Mouse (Mus musculus) lung, embryonic 14.5 days (tissue): ENCODE data around the gene Sox10. TPM values are rescaled to one million over a fixed set of nuclear protein-coding genes. Genes with fewer than 3 reads are reported as not detected.
A peak's percentile ranks its signal among the peaks of the same experiment; 100 is the strongest.

ENCODE experiments used
- ATAC-seq: fragments of 200-750 bp; cut with Nextera tagmentation; 2 replicates; pipeline ENCODE4 v1.8.0; 2017; ENCODE audit warnings: mild to moderate bottlenecking, moderate TSS enrichment, moderate library complexity; ENCODE audit not compliant: insufficient read depth
- DNase-seq: peaks from one replicate; pipeline ENCODE4 v3.0.0-alpha.2; 2015
- H3K27ac ChIP-seq: fragments of 300-500 bp; sonication (generic); 2 replicates; pipeline ENCODE4 v1.5.1; 2014; ENCODE audit warnings: low read depth, mild to moderate bottlenecking, moderate library complexity
- H3K27me3 ChIP-seq: fragments of 300-500 bp; sonication (generic); 2 replicates; pipeline ENCODE4 v1.6.1; 2014; ENCODE audit warnings: low read length, control low read depth; ENCODE audit not compliant: insufficient read depth
- H3K36me3 ChIP-seq: fragments of 300-500 bp; sonication (generic); 2 replicates; pipeline ENCODE4 v1.6.1; 2014; ENCODE audit warnings: control low read depth; ENCODE audit not compliant: insufficient read depth
- H3K4me1 ChIP-seq: fragments of 300-500 bp; sonication (generic); 2 replicates; pipeline ENCODE4 v1.6.1; 2014; ENCODE audit warnings: antibody characterized with exemption, control low read depth; ENCODE audit not compliant: insufficient read depth
- H3K4me2 ChIP-seq: fragments of 300-500 bp; sonication (generic); 2 replicates; pipeline ENCODE4 v1.6.1; 2014; ENCODE audit warnings: mild to moderate bottlenecking
- H3K4me3 ChIP-seq: fragments of 300-500 bp; sonication (generic); 2 replicates; pipeline ENCODE4 v1.5.1; 2014; ENCODE audit warnings: low read depth, low read length
- H3K9ac ChIP-seq: fragments of 300-500 bp; sonication (generic); 2 replicates; pipeline ENCODE4 v1.6.1; 2014
- H3K9me3 ChIP-seq: fragments of 300-500 bp; sonication (generic); 2 replicates; pipeline ENCODE4 v1.6.1; 2016; ENCODE audit warnings: low read depth, low read length, control low read depth
- CTCF ChIP-seq: IDR thresholded peaks from 2 replicates; pipeline ENCODE4 v1.5.1; 2016; ENCODE audit warnings: antibody characterized with exemption, low read depth
- WGBS: fragments of 180-500 bp; shearing (Covaris S2); extraction: QIAGEN DNeasy Blood & Tissue Kit; methylation state at CpG from one replicate; pipeline ENCODE4 v1.1.7; 2014; 5-methylcytosine and 5-hydroxymethylcytosine counted together
- polyA plus RNA-seq: library from polyadenylated mRNA; unstranded; fragments of >200 nt; fragmentation: Nextera tagmentation; extraction: Ambion mirVana; gene quantifications from 2 replicates; pipeline ENCODE4 v1.2.1, GENCODE M21; 2014

Sox10 gene
- polyA plus RNA-seq, 1 experiment from 2014 or later, result 0.79 TPM

DNA sequence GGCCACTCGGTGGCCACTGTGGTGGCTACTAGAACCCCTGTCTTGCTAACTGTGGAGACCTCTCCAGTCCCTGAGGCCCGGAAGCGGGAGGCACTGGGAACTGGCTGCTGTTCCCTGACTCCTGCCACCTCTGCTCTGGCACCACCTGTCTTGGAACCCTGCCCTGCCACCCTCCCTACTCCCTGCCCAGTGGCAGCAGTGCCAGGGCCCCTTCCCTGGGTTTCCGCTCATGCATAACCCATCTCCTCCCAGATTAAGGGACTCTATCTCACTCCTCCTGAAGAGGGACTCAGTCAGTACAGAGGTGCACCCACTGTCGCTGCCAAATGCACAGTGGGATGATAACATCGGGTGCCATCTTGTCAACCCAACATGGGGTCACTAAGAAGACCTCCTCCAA, 27.4 kb upstream of the Sox10 start:
- H3K9me3 ChIP-seq, result no peaks in the 10 kb centered on the region
- no peak for TF ChIP-seq CTCF
- no peak overlapping the region for H3K9ac ChIP-seq
- H3K4me2 ChIP-seq, result no peak overlapping the region
- H3K36me3 ChIP-seq, result no peaks in the 10 kb centered on the region
- ATAC-seq (no peak), DNase-seq (no peak)
- 91% methylated on average over 6 of the region's 6 CpGs for WGBS
- H3K4me3 ChIP-seq, result no peak overlapping the region
- H3K27me3 ChIP-seq, result no peaks in the 10 kb centered on the region
- no peak overlapping the region; the same call in 1 of the 2 replicates for H3K27ac ChIP-seq
- H3K4me1 ChIP-seq, result peaks cover 7% of the 10 kb centered on the region

- 91% methylated on average over 2 of the region's 2 CpGs for WGBS
Measured at GRCm38 (mm10) chr15:79191426-79191825, 26.4 kb upstream of the Sox10 start.

GRCm38 (mm10) chr15:79187819-79188218, 22.8 kb upstream of the Sox10 start:
- H3K36me3 ChIP-seq, result no peaks in the 10 kb centered on the region
- H3K27me3 ChIP-seq, result no peaks in the 10 kb centered on the region
- H3K9me3 ChIP-seq, result no peaks in the 10 kb centered on the region
- H3K4me1 ChIP-seq, result peaks cover 1% of the 10 kb centered on the region; the same call in 1 of the 2 replicates
- 89% methylated on average over 8 of the region's 8 CpGs for WGBS
- H3K4me2 ChIP-seq, result no peak overlapping the region
- ATAC-seq (no peak), DNase-seq (no peak)
- no peak overlapping the region for H3K27ac ChIP-seq
- TF ChIP-seq CTCF, result no peak
- no peak overlapping the region for H3K9ac ChIP-seq
- H3K4me3 ChIP-seq, result no peak overlapping the region

More at GRCm38 (mm10) chr15:79191426-79191825, 26.4 kb upstream of the Sox10 start:
- Histone ChIP-seq H3K27me3 (no peaks in the 10 kb centered on the region), H3K4me2 (no peak overlapping the region), H3K9me3 (no peaks in the 10 kb centered on the region), H3K27ac (no peak overlapping the region), H3K4me1 (peaks cover 7% of the 10 kb centered on the region), H3K4me3 (no peak overlapping the region), H3K36me3 (no peaks in the 10 kb centered on the region), H3K9ac (no peak overlapping the region)
- ATAC-seq (no peak), DNase-seq (no peak)
- TF ChIP-seq CTCF, result 0 out of 2 replicates have a peak, but pooled peaks have one; percentile 5

- Histone ChIP-seq H3K27ac (no peak overlapping the region), H3K9me3 (no peaks in the 10 kb centered on the region), H3K4me3 (no peak overlapping the region), H3K27me3 (no peaks in the 10 kb centered on the region; the same call in 1 of the 2 replicates), H3K4me2 (no peak overlapping the region; the same call in 1 of the 2 replicates), H3K9ac (no peak overlapping the region), H3K36me3 (no peaks in the 10 kb centered on the region), H3K4me1 (no peaks in the 10 kb centered on the region)
- ATAC-seq (no peak), DNase-seq (peak; percentile 83)
- WGBS, result 30% methylated on average over 10 of the region's 10 CpGs
- TF ChIP-seq CTCF, result no peak
Measured at GRCm38 (mm10) chr15:79185213-79185612, 20.2 kb upstream of the Sox10 start.

GRCm38 (mm10) chr15:79176905-79177304, 11.9 kb upstream of the Sox10 start:
- DNase-seq (no peak), ATAC-seq (no peak)
- H3K4me1 ChIP-seq, result no peaks in the 10 kb centered on the region
- H3K27ac ChIP-seq, result no peak overlapping the region
- H3K4me2 ChIP-seq, result no peak overlapping the region
- no peak overlapping the region for H3K9ac ChIP-seq
- H3K27me3 ChIP-seq, result no peaks in the 10 kb centered on the region; the same call in 1 of the 2 replicates
- H3K36me3 ChIP-seq, result no peaks in the 10 kb centered on the region
- WGBS, result 60% methylated on average over 6 of the region's 6 CpGs
- H3K4me3 ChIP-seq, result no peak overlapping the region
- no peaks in the 10 kb centered on the region for H3K9me3 ChIP-seq
- TF ChIP-seq CTCF, result no peak

- Histone ChIP-seq H3K27me3 (peaks cover 46% of the 10 kb centered on the region), H3K4me1 (no peaks in the 10 kb centered on the region), H3K4me2 (no peak overlapping the region), H3K9ac (no peak overlapping the region), H3K27ac (no peak overlapping the region), H3K9me3 (no peaks in the 10 kb centered on the region), H3K4me3 (no peak overlapping the region), H3K36me3 (no peaks in the 10 kb centered on the region)
- DNase-seq (no peak), ATAC-seq (no peak)
- no peak for TF ChIP-seq CTCF
- 42% methylated on average over 8 of the region's 8 CpGs for WGBS
Measured at GRCm38 (mm10) chr15:79166712-79167111, 1.7 kb upstream of the Sox10 start.

- 5% methylated on average over 15 of the region's 15 CpGs for WGBS
- no peaks in the 10 kb centered on the region for H3K36me3 ChIP-seq
- DNase-seq (no peak), ATAC-seq (peak; percentile 33; the same call in 1 of the 2 replicates)
- peaks cover 47% of the 10 kb centered on the region for H3K27me3 ChIP-seq
- 0 out of 2 replicates have a peak overlapping the region, but pooled peaks have one; percentile 18 for H3K4me3 ChIP-seq
- H3K4me1 ChIP-seq, result no peaks in the 10 kb centered on the region
- no peaks in the 10 kb centered on the region for H3K9me3 ChIP-seq
- H3K9ac ChIP-seq, result no peak overlapping the region
- no peak overlapping the region for H3K27ac ChIP-seq
- no peak overlapping the region for H3K4me2 ChIP-seq
- no peak for TF ChIP-seq CTCF
Measured at GRCm38 (mm10) chr15:79164251-79164650, 789 bp downstream of the Sox10 start.
